Mouse (Mus musculus): ENCODE data around the gene Sh3bp1.

- no peak for TF ChIP-seq POLR2A (IDR thresholded peaks at IDR 0.05; ENCODE audit: borderline replicate concordance, insufficient read depth, low read length)
- no peak for TF ChIP-seq CTCF (IDR thresholded peaks at IDR 0.05; ENCODE audit: borderline replicate concordance, insufficient read depth, low read depth, low read length)
Measured at GRCm38 (mm10) chr15:78863154-78863553, 36.4 kb upstream of the Sh3bp1 start.

Measured in cerebellum, adult 2 months (tissue).